Mouse (Mus musculus): ENCODE measurements around the gene Gm20388.

DNA sequence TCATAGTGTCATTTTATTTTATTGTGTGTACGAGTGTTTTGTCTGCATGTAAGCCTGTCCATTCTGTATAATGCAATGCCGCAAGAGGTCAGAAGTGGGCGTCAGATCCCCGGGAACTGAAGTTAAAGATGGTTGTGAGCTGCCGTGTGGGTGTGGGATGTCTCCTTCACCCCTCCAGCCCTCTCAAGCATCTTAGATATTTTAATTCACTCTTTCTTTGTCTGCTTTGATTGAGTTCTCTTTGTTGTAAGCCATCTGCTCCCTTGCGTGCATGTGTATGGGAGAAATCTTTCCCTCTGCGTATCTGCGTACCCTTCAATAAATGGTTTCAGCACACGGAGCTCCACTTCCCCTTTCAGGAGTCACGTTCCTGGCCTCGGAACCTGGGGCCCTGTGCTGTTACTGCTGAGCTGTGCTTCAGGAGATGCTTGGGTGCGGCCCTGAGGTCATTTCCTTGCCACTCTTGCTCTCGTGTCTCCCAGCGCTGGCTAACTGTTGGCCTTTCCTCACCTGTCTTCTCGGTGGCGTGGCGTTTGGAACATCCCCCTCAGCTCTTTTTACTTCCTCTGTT is 2060.9 kb downstream of the Gm20388 start:
- TF ChIP-seq GATA1 (IDR thresholded peaks at IDR 0.05; ENCODE audit: low read length) (no peak), TAL1 (IDR thresholded peaks at IDR 0.05; ENCODE audit: low read length) (no peak)

Data from erythroblast, embryonic 14.5 days (primary cell).